Mouse (Mus musculus) cortical plate, adult 2 months (tissue): Measurements from ENCODE around the gene Fam69a.

Source experiments
- CTCF ChIP-seq: fragments of 200-500 bp; IDR thresholded peaks from 2 replicates; pipeline ENCODE4 v1.5.1; 2011; ENCODE audit warnings: mild to moderate bottlenecking, control low read depth, low read length; ENCODE audit not compliant: insufficient read depth; ENCODE audit errors: extremely low read depth
- POLR2A ChIP-seq: fragments of 200-500 bp; IDR thresholded peaks from 2 replicates; pipeline ENCODE4 v1.6.1; 2011; ENCODE audit warnings: mild to moderate bottlenecking, low read length, control low read depth; ENCODE audit not compliant: insufficient read depth; ENCODE audit errors: extremely low read depth

DNA sequence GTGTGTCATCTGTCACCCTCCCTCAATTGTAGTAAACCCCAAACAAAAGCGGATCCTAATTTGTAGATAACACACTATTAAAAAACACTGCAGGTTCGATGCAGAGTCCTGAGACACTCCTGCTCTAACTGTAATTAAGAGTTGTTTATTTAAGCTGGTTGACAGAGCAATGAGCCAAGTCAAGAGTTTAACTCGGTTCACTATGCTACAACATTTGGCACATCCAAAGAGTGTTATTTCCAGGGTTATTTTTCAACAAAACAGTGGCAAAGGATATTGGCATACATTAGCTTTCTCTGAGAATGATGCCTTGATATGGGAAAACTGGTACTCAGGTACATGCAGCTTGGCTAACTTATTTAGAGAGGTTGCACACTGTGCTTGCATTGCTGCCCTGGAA, 4.9 kb downstream of the Fam69a start:
- TF ChIP-seq CTCF (no peak), POLR2A (no peak)
